Mouse (Mus musculus) midbrain, embryonic 11.5 days (tissue): ENCODE measurements around the gene Prpf38b. TPM values are rescaled to one million over a fixed set of nuclear protein-coding genes. Genes with fewer than 3 reads are reported as not detected.

Experiments used
- ATAC-seq: fragments of 200-750 bp; cut with Nextera tagmentation; 2 replicates; pipeline ENCODE4 v1.8.0; 2017; ENCODE audit warnings: moderate TSS enrichment, moderate library complexity; ENCODE audit not compliant: low FRiP score
- DNase-seq: peaks from one replicate; pipeline ENCODE4 v3.0.0; 2015; ENCODE audit warnings: low spot score; ENCODE audit errors: missing footprints
- H3K27ac ChIP-seq: fragments of 300-500 bp; sonication (generic); 2 replicates; pipeline ENCODE4 v1.5.1; 2014; ENCODE audit warnings: low read depth, low read length
- H3K27me3 ChIP-seq: fragments of 300-500 bp; sonication (generic); 2 replicates; pipeline ENCODE4 v1.6.1; 2014; ENCODE audit warnings: mild to moderate bottlenecking, low read length, moderate library complexity, mixed read lengths; ENCODE audit not compliant: control insufficient read depth, insufficient read depth
- H3K36me3 ChIP-seq: fragments of 300-500 bp; sonication (generic); 2 replicates; pipeline ENCODE4 v1.6.1; 2014; ENCODE audit warnings: mild to moderate bottlenecking, low read length, moderate library complexity, mixed read lengths; ENCODE audit not compliant: control insufficient read depth, insufficient read depth
- H3K4me1 ChIP-seq: fragments of 300-500 bp; sonication (generic); 2 replicates; pipeline ENCODE4 v1.6.1; 2014; ENCODE audit warnings: low read length; ENCODE audit not compliant: control insufficient read depth, insufficient read depth
- H3K4me2 ChIP-seq: fragments of 300-500 bp; sonication (generic); 2 replicates; pipeline ENCODE4 v1.6.1; 2014; ENCODE audit warnings: mild to moderate bottlenecking, moderate library complexity
- H3K4me3 ChIP-seq: fragments of 300-500 bp; sonication (generic); 2 replicates; pipeline ENCODE4 v1.5.1; 2014; ENCODE audit warnings: low read depth, low read length
- H3K9ac ChIP-seq: fragments of 300-500 bp; sonication (generic); 2 replicates; pipeline ENCODE4 v1.6.1; 2014; ENCODE audit warnings: low read length
- H3K9me3 ChIP-seq: fragments of 300-500 bp; sonication (generic); 2 replicates; pipeline ENCODE4 v1.6.1; 2016; ENCODE audit warnings: low read length; ENCODE audit not compliant: control insufficient read depth
- WGBS: fragments of 180-500 bp; shearing (Covaris S2); extraction: QIAGEN DNeasy Blood & Tissue Kit; methylation state at CpG from one replicate; pipeline ENCODE4 v1.1.7; 2014; 5-methylcytosine and 5-hydroxymethylcytosine counted together
- polyA plus RNA-seq: library from polyadenylated mRNA; unstranded; fragments of >200 nt; fragmentation: Nextera tagmentation; extraction: Ambion mirVana; gene quantifications from 2 replicates; pipeline ENCODE4 v1.2.1, GENCODE M21; 2014

Prpf38b gene
- polyA plus RNA-seq, 1 experiment from 2014 or later, result 61.1 TPM

- under 1% methylated on average over 44 of the region's 44 CpGs for WGBS
- H3K4me1 ChIP-seq, result peaks cover 10% of the 10 kb centered on the region
- peak overlapping the region; percentile 84 for H3K9ac ChIP-seq
- peak overlapping the region; percentile 99 for H3K4me3 ChIP-seq
- H3K27me3 ChIP-seq, result no peaks in the 10 kb centered on the region
- H3K36me3 ChIP-seq, result peaks cover 3% of the 10 kb centered on the region
- ATAC-seq, result peak; percentile 89
- no peak for DNase-seq
- H3K27ac ChIP-seq, result peak overlapping the region; percentile 91
- no peaks in the 10 kb centered on the region for H3K9me3 ChIP-seq
- peak overlapping the region; percentile 98 for H3K4me2 ChIP-seq
These were observed 413 bp downstream of the Prpf38b start for GRCm38 (mm10) chr3:108911081-108911547.

DNA sequence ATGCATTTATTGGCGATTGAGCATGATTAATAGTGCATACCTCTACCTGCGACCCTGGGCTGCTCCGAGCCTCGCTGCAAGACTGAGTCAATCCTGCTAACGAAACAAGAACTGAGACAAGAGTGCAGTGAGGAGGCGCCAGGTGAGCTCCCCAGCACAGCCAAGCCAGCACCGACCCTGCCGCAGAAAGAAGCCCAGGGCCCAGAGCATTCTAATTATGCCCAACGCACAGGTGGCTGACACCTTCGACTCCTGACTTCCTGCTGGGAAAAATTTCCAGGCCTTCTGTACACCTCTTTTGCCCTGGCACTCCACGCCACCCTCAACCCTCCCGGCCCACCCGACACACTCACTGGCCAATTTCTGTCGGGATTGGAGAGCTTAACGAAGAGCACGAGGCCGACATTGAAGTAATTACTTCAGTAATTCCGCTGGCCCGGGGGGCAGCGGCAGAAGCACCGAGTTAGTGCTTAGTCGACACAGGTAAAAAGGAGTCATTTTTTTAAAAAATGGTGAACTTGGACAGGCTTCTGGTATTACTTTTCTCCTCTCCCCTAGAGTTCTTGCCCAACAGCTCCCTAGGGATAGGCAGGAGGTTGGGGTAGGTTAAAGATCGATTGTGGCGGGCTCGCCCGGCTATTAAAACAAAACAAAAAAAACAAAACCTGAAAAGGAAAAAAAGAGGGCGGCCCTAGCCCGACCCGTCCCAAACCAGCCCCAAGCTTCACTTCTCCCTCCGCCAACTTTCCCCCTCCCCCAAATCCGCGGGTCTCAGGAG, 1.0 kb downstream of the Prpf38b start:
- DNase-seq (peak; percentile 92), ATAC-seq (no peak)
- Histone ChIP-seq H3K4me1 (peaks cover 10% of the 10 kb centered on the region), H3K27me3 (no peaks in the 10 kb centered on the region), H3K4me2 (peak overlapping the region; percentile 98), H3K27ac (peak overlapping the region; percentile 91), H3K9me3 (no peaks in the 10 kb centered on the region), H3K36me3 (peaks cover 5% of the 10 kb centered on the region), H3K9ac (peak overlapping the region; percentile 84), H3K4me3 (peak overlapping the region; percentile 99)
- under 1% methylated on average over 31 of the region's 32 CpGs for WGBS

DNA sequence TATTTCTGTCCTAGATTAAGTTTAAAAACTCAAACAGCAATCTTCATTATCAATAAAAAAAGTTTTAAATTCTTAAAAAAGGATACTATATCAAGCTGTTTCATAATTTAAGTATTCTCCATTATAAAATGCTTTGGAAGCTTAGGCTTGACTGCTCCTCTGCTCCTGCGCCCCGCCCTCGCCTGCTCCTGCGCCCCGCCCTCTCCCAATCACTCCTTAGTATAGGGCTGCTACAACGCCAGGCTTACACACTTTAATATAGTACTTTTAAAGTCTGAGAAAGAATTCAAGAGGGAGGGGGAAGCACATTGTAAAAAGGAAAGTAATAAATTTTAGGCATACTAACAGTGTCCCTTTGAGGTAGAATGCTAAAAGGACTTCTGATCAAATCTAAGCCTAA, 8.6 kb downstream of the Prpf38b start:
- H3K4me1 ChIP-seq, result no peaks in the 10 kb centered on the region
- peaks cover 24% of the 10 kb centered on the region for H3K36me3 ChIP-seq
- H3K27ac ChIP-seq, result no peak overlapping the region
- WGBS, result 97% methylated on average over 6 of the region's 6 CpGs
- H3K9ac ChIP-seq, result no peak overlapping the region
- H3K4me3 ChIP-seq, result no peak overlapping the region
- ATAC-seq (no peak), DNase-seq (no peak)
- H3K9me3 ChIP-seq, result no peaks in the 10 kb centered on the region
- no peak overlapping the region for H3K4me2 ChIP-seq
- no peaks in the 10 kb centered on the region for H3K27me3 ChIP-seq

- no peaks in the 10 kb centered on the region for H3K4me1 ChIP-seq
- H3K36me3 ChIP-seq, result peaks cover 23% of the 10 kb centered on the region
- DNase-seq, result no peak
- no peak for ATAC-seq
- H3K27ac ChIP-seq, result no peak overlapping the region
- H3K4me2 ChIP-seq, result no peak overlapping the region
- H3K9ac ChIP-seq, result no peak overlapping the region
- no peak overlapping the region for H3K4me3 ChIP-seq
- H3K9me3 ChIP-seq, result no peaks in the 10 kb centered on the region
- WGBS, result 59% methylated on average over 2 of the region's 2 CpGs
- H3K27me3 ChIP-seq, result no peaks in the 10 kb centered on the region
These were observed 9.5 kb downstream of the Prpf38b start for GRCm38 (mm10) chr3:108902038-108902437.

GRCm38 (mm10) chr3:108900681-108901080, 10.8 kb downstream of the Prpf38b start:
- DNase-seq (no peak), ATAC-seq (no peak)
- no peaks in the 10 kb centered on the region for H3K4me1 ChIP-seq
- no peaks in the 10 kb centered on the region for H3K27me3 ChIP-seq
- WGBS, result 82% methylated on average over 5 of the region's 5 CpGs
- H3K36me3 ChIP-seq, result peaks cover 19% of the 10 kb centered on the region
- H3K9me3 ChIP-seq, result no peaks in the 10 kb centered on the region
- no peak overlapping the region for H3K27ac ChIP-seq
- no peak overlapping the region for H3K9ac ChIP-seq
- H3K4me2 ChIP-seq, result no peak overlapping the region
- no peak overlapping the region for H3K4me3 ChIP-seq

GRCm38 (mm10) chr3:108900147-108900546, 11.4 kb downstream of the Prpf38b start:
- H3K27ac ChIP-seq, result no peak overlapping the region
- H3K36me3 ChIP-seq, result peaks cover 19% of the 10 kb centered on the region; the same call in 1 of the 2 replicates
- no peak overlapping the region for H3K9ac ChIP-seq
- ATAC-seq, result no peak
- 84% methylated on average over 3 of the region's 3 CpGs for WGBS
- no peaks in the 10 kb centered on the region for H3K4me1 ChIP-seq
- no peaks in the 10 kb centered on the region for H3K27me3 ChIP-seq
- no peak overlapping the region for H3K4me3 ChIP-seq
- no peak for DNase-seq
- no peaks in the 10 kb centered on the region for H3K9me3 ChIP-seq
- no peak overlapping the region for H3K4me2 ChIP-seq

GRCm38 (mm10) chr3:108898640-108899039, 12.9 kb downstream of the Prpf38b start:
- Histone ChIP-seq H3K4me1 (no peaks in the 10 kb centered on the region), H3K4me3 (no peak overlapping the region), H3K36me3 (peaks cover 7% of the 10 kb centered on the region; the same call in 1 of the 2 replicates), H3K9ac (no peak overlapping the region), H3K27me3 (no peaks in the 10 kb centered on the region), H3K4me2 (no peak overlapping the region), H3K27ac (no peak overlapping the region), H3K9me3 (no peaks in the 10 kb centered on the region)
- whole genome bisulfite sequencing, result 93% methylated on average over 4 of the region's 4 CpGs
- ATAC-seq, result no peak
- DNase-seq, result no peak

DNA sequence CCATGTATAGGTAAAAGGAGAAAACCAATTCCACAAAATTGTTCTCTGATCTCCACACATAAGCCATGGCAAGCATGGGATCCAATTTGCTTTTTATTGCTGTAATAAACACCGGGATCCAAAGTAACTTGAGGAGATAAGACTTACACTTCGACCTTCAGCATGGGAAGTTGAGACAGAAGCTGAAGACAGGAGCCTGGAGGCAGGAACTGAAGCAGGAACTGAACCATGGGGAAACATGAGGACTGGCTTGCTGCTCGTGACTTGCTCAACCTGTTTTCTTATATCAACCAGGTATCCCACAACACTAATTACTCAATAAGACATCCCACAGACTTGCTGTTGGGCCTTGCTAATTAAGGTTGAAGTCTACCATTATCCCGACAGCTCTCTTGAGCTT, 18.6 kb downstream of the Prpf38b start:
- Histone ChIP-seq H3K9me3 (no peaks in the 10 kb centered on the region), H3K27me3 (no peaks in the 10 kb centered on the region), H3K9ac (no peak overlapping the region), H3K4me2 (no peak overlapping the region), H3K36me3 (no peaks in the 10 kb centered on the region), H3K4me3 (no peak overlapping the region), H3K27ac (no peak overlapping the region), H3K4me1 (no peaks in the 10 kb centered on the region)
- WGBS, result 74% methylated on average over 4 of the region's 4 CpGs
- no peak for ATAC-seq
- no peak for DNase-seq

GRCm38 (mm10) chr3:108892080-108892479, 19.4 kb downstream of the Prpf38b start:
- Histone ChIP-seq H3K4me3 (no peak overlapping the region), H3K9ac (no peak overlapping the region), H3K9me3 (no peaks in the 10 kb centered on the region), H3K27me3 (no peaks in the 10 kb centered on the region), H3K36me3 (no peaks in the 10 kb centered on the region), H3K4me1 (peaks cover 3% of the 10 kb centered on the region), H3K4me2 (no peak overlapping the region), H3K27ac (no peak overlapping the region)
- ATAC-seq (no peak), DNase-seq (no peak)
- WGBS, result 90% methylated on average over 1 of the region's 1 CpGs
